ENCODE assay signal across 17 mouse cellular contexts in the genomic region with DNA sequence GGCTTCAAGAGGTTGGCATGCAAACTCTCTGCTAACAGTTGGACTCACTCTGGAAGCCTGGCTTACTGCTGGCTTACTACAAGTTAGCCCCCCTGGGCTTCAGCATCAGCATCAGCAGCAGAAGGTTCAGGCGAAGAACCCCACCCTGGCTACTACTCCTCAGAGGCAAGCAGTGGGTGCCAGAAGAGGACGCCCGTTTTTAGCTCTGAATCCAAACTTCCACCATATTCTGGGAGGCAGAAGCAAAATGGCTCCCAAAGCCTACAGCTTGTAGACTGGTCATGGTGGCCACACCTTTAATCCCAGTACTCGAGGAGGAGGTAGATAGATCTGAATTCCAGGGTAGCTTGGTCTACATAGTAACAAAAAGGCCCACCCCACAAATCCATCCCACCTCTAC. TPM values are rescaled to one million over a fixed set of nuclear protein-coding genes. Genes with fewer than 3 reads are reported as not detected.
"Had no signal": no experiment of that assay in that cellular context is flagged by ENCODE, and none has a peak within 500 bp of the region (broad histone marks: within the 10 kb centered on the region; RNA-seq: fewer than 3 reads in every experiment).

No protein-coding gene starts in this region.

- H3K4me1 ChIP-seq: midbrain, embryonic 10.5 days; midbrain, embryonic 12.5 days; stomach, embryonic 15.5 days had no signal

- H3K27ac ChIP-seq: midbrain, embryonic 10.5 days; midbrain, embryonic 12.5 days; stomach, embryonic 15.5 days; stomach, postnatal 0 days had no signal

- H3K9me3 ChIP-seq: midbrain, embryonic 10.5 days; midbrain, embryonic 12.5 days; stomach, embryonic 15.5 days had no signal

- H3K4me3 ChIP-seq: midbrain, embryonic 10.5 days; midbrain, embryonic 12.5 days; myocyte; stomach, embryonic 15.5 days had no signal

- DNase-seq: lung, adult 18-20 months; lung, embryonic 14.5 days; lung, postnatal 10 days; lung, postnatal 4 days; midbrain, embryonic 14.5 days; retina, postnatal 1 day; right cerebral cortex, adult 18-20 months; thymus, adult 2 months; thymus, postnatal 25 days; thymus, postnatal 4 days had no signal

- H3K27me3 ChIP-seq: midbrain, embryonic 12.5 days; stomach, embryonic 15.5 days had no signal

RNA-seq across cellular contexts. Expression of gene Pram1, which starts 6.2 kb away (rescaled TPM):
- total RNA-seq: megakaryocyte-erythroid progenitor cell, adult 5-6 weeks had no signal
- polyA plus RNA-seq: midbrain, embryonic 16.5 days had no signal
